Mouse (Mus musculus): Measurements from ENCODE around the gene Clta.

The Clta gene

GRCm38 (mm10) chr4:43980846-43981245 is 23.4 kb upstream of the Clta start:
- DNase-seq: no peak

- no peak for DNase-seq
Observed at GRCm38 (mm10) chr4:43981251-43981650, 23.0 kb upstream of the Clta start.

GRCm38 (mm10) chr4:43982053-43982732 is 22.1 kb upstream of the Clta start:
- peak; percentile 89 to 90 for DNase-seq

- no peak for DNase-seq
Observed at GRCm38 (mm10) chr4:43983181-43983580, 21.1 kb upstream of the Clta start, which contains the start of gene Ccin. Ccin (plus strand) TSS chr4:43983483.

GRCm38 (mm10) chr4:43983756-43984155 is 20.5 kb upstream of the Clta start:
- DNase-seq: no peak

GRCm38 (mm10) chr4:43984326-43984725 is 19.9 kb upstream of the Clta start:
- no peak for DNase-seq

GRCm38 (mm10) chr4:43988976-43989375 is 15.3 kb upstream of the Clta start:
- DNase-seq: no peak

- DNase-seq: no peak
Observed at GRCm38 (mm10) chr4:43993072-43993471, 11.2 kb upstream of the Clta start.

- no peak for DNase-seq
Observed at GRCm38 (mm10) chr4:43994342-43994741, 9.9 kb upstream of the Clta start.

GRCm38 (mm10) chr4:44003622-44004021 is 630 bp upstream of the Clta start:
- no peak for DNase-seq

- DNase-seq: no peak
Observed at GRCm38 (mm10) chr4:44004623-44005409, 564 bp downstream of the Clta start.

GRCm38 (mm10) chr4:44010176-44010575 is 5.9 kb downstream of the Clta start:
- no peak for DNase-seq

- DNase-seq: no peak
Observed at GRCm38 (mm10) chr4:44010893-44011292, 6.6 kb downstream of the Clta start.

- DNase-seq: no peak
Observed at GRCm38 (mm10) chr4:44011799-44012198, 7.5 kb downstream of the Clta start.

GRCm38 (mm10) chr4:44012376-44013367 is 8.4 kb downstream of the Clta start:
- peak; percentile 91 to 92 for DNase-seq

- no peak for DNase-seq
Observed at GRCm38 (mm10) chr4:44013391-44014070, 9.3 kb downstream of the Clta start.

GRCm38 (mm10) chr4:44016071-44016470 is 11.8 kb downstream of the Clta start:
- DNase-seq: no peak

- no peak for DNase-seq
Observed at GRCm38 (mm10) chr4:44016791-44017190, 12.5 kb downstream of the Clta start.

- no peak for DNase-seq
Observed at GRCm38 (mm10) chr4:44022323-44022722, 18.1 kb downstream of the Clta start.

- no peak for DNase-seq
Observed at GRCm38 (mm10) chr4:44022766-44023165, 18.5 kb downstream of the Clta start.

- DNase-seq: no peak
Observed at GRCm38 (mm10) chr4:44023681-44024080, 19.4 kb downstream of the Clta start.

GRCm38 (mm10) chr4:44024241-44024640 is 20.0 kb downstream of the Clta start:
- no peak for DNase-seq

All from cerebellum, postnatal 36 days (tissue).